In the genomic region with DNA sequence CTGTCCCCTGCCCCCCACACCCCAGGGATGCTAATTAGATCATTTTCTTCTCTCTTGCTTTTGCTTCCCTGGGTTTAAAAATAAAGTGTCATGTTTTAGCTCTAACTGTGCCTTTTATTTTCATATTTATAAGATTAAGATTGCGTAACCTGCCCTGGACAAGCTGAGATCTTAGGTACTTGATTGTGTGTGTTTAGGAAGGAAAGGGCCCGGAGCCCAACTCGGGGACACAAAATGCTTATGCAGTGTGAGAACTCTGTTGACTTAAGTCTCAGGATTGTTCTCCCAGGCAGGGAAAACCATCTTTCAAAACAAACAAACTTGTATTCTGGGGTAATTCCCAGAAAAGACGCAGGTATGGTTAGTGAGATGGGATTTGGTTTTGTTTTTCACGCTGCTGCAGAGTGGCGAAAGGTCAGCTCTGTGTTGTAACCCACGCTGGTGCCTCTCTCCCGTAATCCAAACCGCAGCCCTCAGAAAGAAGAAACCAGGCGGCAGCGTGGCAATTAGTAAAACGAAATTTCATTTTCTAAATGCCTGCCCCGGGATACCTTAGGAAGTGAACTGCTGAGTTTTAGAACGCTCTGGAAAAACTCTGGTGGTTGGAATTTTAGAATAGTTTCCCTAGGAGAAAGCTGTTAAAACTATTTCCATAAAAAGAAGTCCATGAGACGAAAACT, we compare ENCODE assay signal across 16 mouse cellular contexts.
DNase-seq lines count a peak whose midpoint lies in the region; ATAC-seq and TF ChIP-seq lines count a peak whose summit lies in the region.
"Had no signal": no experiment of that assay in that cellular context is flagged by ENCODE, and none has a peak within 500 bp of the region (broad histone marks: within the 10 kb centered on the region; RNA-seq: fewer than 3 reads in every experiment).

No protein-coding gene starts in this region.

- no peak for TF ChIP-seq POLR2A in liver, adult 2 months (IDR thresholded peaks at IDR 0.05; ENCODE audit: extremely low read depth, insufficient read depth, low read length)

- H3K27ac ChIP-seq in liver, adult 2 months (replicated peaks; ENCODE audit: insufficient read depth, low read depth, low read length) = no peak overlapping the region
- peak overlapping the region; percentile 51; the same call in 1 of the 2 replicates for H3K27ac ChIP-seq in embryonic facial prominence, embryonic 13.5 days
- H3K27ac ChIP-seq: liver, embryonic 15.5 days had no signal

- no peak for TF ChIP-seq CTCF in liver, adult 2 months (IDR thresholded peaks at IDR 0.05; ENCODE audit: low read depth, low read length)

- ATAC-seq in embryonic facial prominence, embryonic 13.5 days (ENCODE audit: insufficient number of reproducible peaks, insufficient read depth, low FRiP score, low TSS enrichment, low read depth) = no peak
- no peak for ATAC-seq in monocyte, adult 5-6 weeks (replicated peaks; ENCODE audit: insufficient number of reproducible peaks, low FRiP score, low TSS enrichment, poor library complexity, severe bottlenecking)
- ATAC-seq: CD4-positive, CD25-positive, alpha-beta regulatory T cell, adult 4 months; midbrain, embryonic 16.5 days had no signal

- no peaks in the 10 kb centered on the region for H3K36me3 ChIP-seq in liver, adult 2 months (ENCODE audit: control insufficient read depth, insufficient read depth, low read length)
- H3K36me3 ChIP-seq in embryonic facial prominence, embryonic 13.5 days = no peaks in the 10 kb centered on the region
- H3K36me3 ChIP-seq: G1E; heart, embryonic 12.5 days; liver, embryonic 15.5 days had no signal

- H3K27me3 ChIP-seq in liver, adult 2 months (ENCODE audit: control insufficient read depth, insufficient read depth, low read length) = no peaks in the 10 kb centered on the region
- H3K27me3 ChIP-seq in embryonic facial prominence, embryonic 13.5 days = no peaks in the 10 kb centered on the region
- H3K27me3 ChIP-seq: heart, embryonic 12.5 days; liver, embryonic 15.5 days; megakaryocyte, embryonic 14.5 days had no signal

- WGBS in liver, adult 2 months = 41% methylated on average over 15 of the region's 15 CpGs
- WGBS in embryonic facial prominence, embryonic 13.5 days = 22% methylated on average over 15 of the region's 15 CpGs

- intact Hi-C loops in left cerebral cortex, postnatal 14 days (cut with DNase I) = loop anchor here (10.0 kb wide), 1 partner anchor 200 kb away; no protein-coding TSS in a partner anchor

- peak; percentile 19 for DNase-seq in liver, adult 2 months (ENCODE audit: extremely low read depth, low read depth, low spot score)
- DNase-seq in liver = no peak
- peak; percentile 18 for DNase-seq in embryo, embryonic 11 days
- DNase-seq in lung, postnatal 25 days (ENCODE audit: low spot score) = peak; percentile 7
- DNase-seq in left cerebral cortex, postnatal 14 days (ENCODE audit: low spot score in 2 of 2) = no peak
- DNase-seq: cerebellum, adult 9-10 months; kidney, adult 8-10 months; right cerebral cortex, adult 18-20 months had no signal

- H3K79me2 ChIP-seq in liver, adult 2 months (ENCODE audit: control insufficient read depth, insufficient read depth, low read length) = no peaks in the 10 kb centered on the region

- H3K4me1 ChIP-seq in liver, adult 2 months (ENCODE audit: control insufficient read depth, insufficient read depth, low read length) = no peaks in the 10 kb centered on the region
- peaks cover 18% of the 10 kb centered on the region for H3K4me1 ChIP-seq in embryonic facial prominence, embryonic 13.5 days
- H3K4me1 ChIP-seq: heart, embryonic 12.5 days; liver, embryonic 15.5 days; megakaryocyte, embryonic 14.5 days had no signal

- H3K4me2 ChIP-seq in embryonic facial prominence, embryonic 13.5 days = peak overlapping the region; percentile 35
- H3K4me2 ChIP-seq: heart, embryonic 12.5 days; liver, embryonic 15.5 days had no signal

- no peak overlapping the region for H3K4me3 ChIP-seq in liver, adult 2 months (ENCODE audit: insufficient read depth, low read depth, low read length)
- no peak overlapping the region for H3K4me3 ChIP-seq in embryonic facial prominence, embryonic 13.5 days
- H3K4me3 ChIP-seq: heart, embryonic 12.5 days; liver, embryonic 15.5 days; megakaryocyte, embryonic 14.5 days had no signal

- H3K9me3 ChIP-seq in embryonic facial prominence, embryonic 13.5 days = no peaks in the 10 kb centered on the region
- H3K9me3 ChIP-seq: G1E; heart, embryonic 12.5 days; liver, embryonic 15.5 days had no signal

- H3K9ac ChIP-seq in liver, adult 2 months (ENCODE audit: low read depth, low read length) = no peak overlapping the region
- no peak overlapping the region for H3K9ac ChIP-seq in embryonic facial prominence, embryonic 13.5 days
- H3K9ac ChIP-seq: heart, embryonic 12.5 days; liver, embryonic 15.5 days had no signal

Comparison
In these comparisons a context has a peak if more than half of its experiments do, and no peak if none do; other contexts are left out.
1. DNase-seq: peak in liver, adult 2 months (single experiment), embryo, embryonic 11 days (single experiment) and lung, postnatal 25 days (single experiment); none in liver (single experiment) and left cerebral cortex, postnatal 14 days (0 of 2).